Mouse (Mus musculus): ENCODE measurements around the gene 2010111I01Rik. TPM values are rescaled to one million over a fixed set of nuclear protein-coding genes. Genes with fewer than 3 reads are reported as not detected.

2010111I01Rik gene
- total and polyA plus RNA-seq, 2 experiments from 2014 or later = 107 to 149 TPM

DNA sequence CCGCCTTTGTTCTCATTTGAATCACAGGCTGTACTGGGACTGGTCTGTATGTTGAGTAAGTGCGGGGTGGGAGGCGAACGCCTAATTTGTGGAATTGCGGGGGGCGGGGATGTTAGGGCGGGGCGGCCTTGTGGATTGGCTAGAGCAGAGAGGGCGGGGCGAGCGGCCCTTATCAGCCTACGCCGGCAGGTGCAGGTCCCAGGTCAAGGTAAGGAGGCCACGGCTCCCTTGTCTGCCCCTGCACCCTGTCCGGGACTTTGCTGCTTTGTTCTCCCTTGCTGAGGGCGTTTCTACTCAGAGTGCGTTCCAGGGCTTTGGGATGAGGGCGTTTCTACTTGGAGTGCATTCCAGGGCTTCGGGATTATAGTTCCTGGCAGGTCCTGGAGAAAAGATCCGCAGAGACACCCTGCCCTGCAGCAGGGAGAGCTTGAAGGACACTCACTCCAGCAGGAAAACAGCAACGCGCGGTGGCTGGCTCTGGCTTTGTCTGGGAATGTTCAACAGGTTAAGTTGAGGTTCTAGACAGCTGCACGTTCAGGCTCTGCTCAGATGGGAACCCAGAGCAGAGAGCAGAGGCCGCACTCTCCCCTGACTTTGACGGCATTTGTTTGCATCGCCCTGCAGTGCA lies 308.0 kb downstream of the 2010111I01Rik start:
- peaks cover 11% of the 10 kb centered on the region; the same call in 1 of the 2 replicates for H3K36me3 ChIP-seq (replicated peaks; ENCODE audit: control insufficient read depth, insufficient read depth, low read length)
- peak overlapping the region; percentile 58 for H3K4me2 ChIP-seq (ENCODE audit: low read depth, low read length)
- peak overlapping the region; percentile 41 for H3K4me3 ChIP-seq (ENCODE audit: low read depth, low read length)
- H3K27me3 ChIP-seq (ENCODE audit: control insufficient read depth, insufficient read depth, low read length) = no peaks in the 10 kb centered on the region
- H3K27ac ChIP-seq (ENCODE audit: low read depth) = peak overlapping the region; percentile 81
- H3K9me3 ChIP-seq (replicated peaks; ENCODE audit: control insufficient read depth, low read length) = no peaks in the 10 kb centered on the region
- ATAC-seq (ENCODE audit: insufficient read depth, low read depth) (peak; percentile 76), DNase-seq (ENCODE audit: low spot score) (peak; percentile 74)
- peak overlapping the region; percentile 42; the same call in 1 of the 2 replicates for H3K9ac ChIP-seq (replicated peaks; ENCODE audit: low read depth, low read length)
- peaks cover 53% of the 10 kb centered on the region for H3K4me1 ChIP-seq (ENCODE audit: control insufficient read depth, insufficient read depth)
- TF ChIP-seq CTCF (IDR thresholded peaks at IDR 0.05; ENCODE audit: low read depth) = no peak
- TF ChIP-seq EP300 (IDR thresholded peaks at IDR 0.05; ENCODE audit: low read depth) = no peak
- 6% methylated on average over 27 of the region's 27 CpGs for WGBS

DNA sequence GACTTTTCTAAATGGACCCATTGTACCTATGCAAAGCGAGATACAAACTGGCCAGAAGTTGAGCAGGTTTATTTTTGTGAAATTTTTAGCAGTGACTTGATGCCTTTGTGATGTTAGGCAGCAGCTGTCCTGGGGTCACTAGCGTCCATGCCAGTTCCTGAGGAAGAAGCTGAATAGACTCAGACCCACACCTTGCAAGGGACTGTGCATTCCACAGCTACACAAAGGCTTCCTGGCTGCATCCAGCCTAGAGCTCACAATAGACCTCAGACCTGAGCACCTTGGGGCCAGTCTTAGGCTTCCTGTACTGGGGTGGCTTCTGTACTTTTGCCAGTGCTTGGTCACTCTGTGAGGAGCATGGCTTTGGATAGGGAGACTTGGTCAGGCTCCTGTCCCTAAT lies 309.2 kb downstream of the 2010111I01Rik start:
- H3K4me2 ChIP-seq (ENCODE audit: low read depth, low read length) = peak overlapping the region; percentile 24
- H3K27me3 ChIP-seq (ENCODE audit: control insufficient read depth, insufficient read depth, low read length) = no peaks in the 10 kb centered on the region
- H3K4me3 ChIP-seq (ENCODE audit: low read depth, low read length) = peak overlapping the region; percentile 1; the same call in 1 of the 2 replicates
- H3K9ac ChIP-seq (replicated peaks; ENCODE audit: low read depth, low read length) = no peak overlapping the region
- no peaks in the 10 kb centered on the region for H3K9me3 ChIP-seq (replicated peaks; ENCODE audit: control insufficient read depth, low read length)
- peaks cover 61% of the 10 kb centered on the region for H3K4me1 ChIP-seq (ENCODE audit: control insufficient read depth, insufficient read depth)
- DNase-seq (ENCODE audit: low spot score) = no peak
- TF ChIP-seq CTCF (IDR thresholded peaks at IDR 0.05; ENCODE audit: low read depth) (no peak), EP300 (IDR thresholded peaks at IDR 0.05; ENCODE audit: low read depth) (no peak)
- peaks cover 11% of the 10 kb centered on the region; the same call in 1 of the 2 replicates for H3K36me3 ChIP-seq (replicated peaks; ENCODE audit: control insufficient read depth, insufficient read depth, low read length)
- WGBS = 50% methylated on average over 2 of the region's 2 CpGs
- no peak for ATAC-seq (ENCODE audit: insufficient read depth, low read depth)
- peak overlapping the region; percentile 58 for H3K27ac ChIP-seq (ENCODE audit: low read depth)

DNA sequence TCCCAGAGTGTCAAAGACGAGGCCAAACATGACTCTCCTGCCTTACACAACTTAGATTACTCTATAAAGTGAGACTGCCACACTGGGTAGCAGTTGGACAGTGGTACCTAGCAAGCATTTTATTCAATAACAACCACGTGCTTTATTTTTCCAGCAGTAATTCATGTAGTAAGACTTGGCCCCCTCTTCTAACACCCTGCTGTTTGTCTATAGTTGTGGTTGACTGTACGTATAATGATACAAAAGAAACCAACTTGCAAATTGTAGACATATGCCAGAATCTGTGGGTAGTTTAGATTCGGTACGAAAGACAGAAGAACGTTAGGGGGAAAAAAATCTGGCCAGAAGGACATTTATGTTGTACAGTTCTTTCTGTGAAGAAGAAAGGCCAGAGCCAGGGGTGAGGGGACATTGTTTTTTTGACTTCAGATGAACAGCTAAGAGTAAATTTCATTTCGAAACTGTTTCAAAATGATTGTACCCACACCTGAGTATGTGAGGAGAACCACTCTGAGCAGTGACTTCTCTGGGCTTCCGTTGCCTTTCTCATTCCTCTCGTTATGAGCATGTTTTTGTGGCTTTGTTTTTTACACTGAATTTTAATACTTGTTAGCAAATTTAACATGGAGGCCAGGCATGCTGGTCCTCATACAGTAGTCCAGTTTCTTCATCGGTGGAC lies 309.9 kb downstream of the 2010111I01Rik start:
- Histone ChIP-seq H3K4me1 (ENCODE audit: control insufficient read depth, insufficient read depth) (peaks cover 64% of the 10 kb centered on the region), H3K9ac (replicated peaks; ENCODE audit: low read depth, low read length) (no peak overlapping the region), H3K36me3 (replicated peaks; ENCODE audit: control insufficient read depth, insufficient read depth, low read length) (peaks cover 10% of the 10 kb centered on the region; the same call in 1 of the 2 replicates), H3K4me2 (ENCODE audit: low read depth, low read length) (no peak overlapping the region), H3K27me3 (ENCODE audit: control insufficient read depth, insufficient read depth, low read length) (no peaks in the 10 kb centered on the region), H3K4me3 (ENCODE audit: low read depth, low read length) (no peak overlapping the region), H3K9me3 (replicated peaks; ENCODE audit: control insufficient read depth, low read length) (no peaks in the 10 kb centered on the region), H3K27ac (ENCODE audit: low read depth) (peak overlapping the region; percentile 58; the same call in 1 of the 2 replicates)
- ATAC-seq (ENCODE audit: insufficient read depth, low read depth) (no peak), DNase-seq (ENCODE audit: low spot score) (no peak)
- TF ChIP-seq EP300 (IDR thresholded peaks at IDR 0.05; ENCODE audit: low read depth) (no peak), CTCF (IDR thresholded peaks at IDR 0.05; ENCODE audit: low read depth) (no peak)
- 82% methylated on average over 10 of the region's 10 CpGs for WGBS

DNA sequence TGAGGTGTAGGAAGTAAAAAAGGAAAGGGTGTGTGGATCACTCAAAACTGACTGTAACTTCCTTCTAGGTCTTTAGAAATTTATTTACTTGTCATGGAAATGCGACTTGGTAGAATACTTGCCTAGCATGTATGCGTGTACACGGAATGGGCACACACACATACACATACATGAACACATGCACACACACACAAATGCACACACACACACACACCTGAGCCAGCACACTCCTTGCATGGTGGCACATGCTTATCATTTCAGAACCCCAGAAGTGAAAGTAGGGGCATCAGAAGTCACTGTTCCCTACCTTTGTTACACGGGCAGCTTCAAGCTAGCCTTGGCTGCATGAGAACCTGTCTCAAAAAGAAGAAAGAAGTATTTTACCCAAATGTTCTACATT lies 311.7 kb downstream of the 2010111I01Rik start:
- Histone ChIP-seq H3K36me3 (replicated peaks; ENCODE audit: control insufficient read depth, insufficient read depth, low read length) (no peaks in the 10 kb centered on the region; the same call in 1 of the 2 replicates), H3K4me3 (ENCODE audit: low read depth, low read length) (no peak overlapping the region), H3K9me3 (replicated peaks; ENCODE audit: control insufficient read depth, low read length) (no peaks in the 10 kb centered on the region), H3K27me3 (ENCODE audit: control insufficient read depth, insufficient read depth, low read length) (no peaks in the 10 kb centered on the region), H3K4me2 (ENCODE audit: low read depth, low read length) (no peak overlapping the region), H3K9ac (replicated peaks; ENCODE audit: low read depth, low read length) (no peak overlapping the region), H3K4me1 (ENCODE audit: control insufficient read depth, insufficient read depth) (peaks cover 65% of the 10 kb centered on the region), H3K27ac (ENCODE audit: low read depth) (no peak overlapping the region)
- no peak for DNase-seq (ENCODE audit: low spot score)
- TF ChIP-seq EP300 (IDR thresholded peaks at IDR 0.05; ENCODE audit: low read depth) (no peak), CTCF (IDR thresholded peaks at IDR 0.05; ENCODE audit: low read depth) (no peak)
- 77% methylated on average over 4 of the region's 4 CpGs for WGBS
- no peak for ATAC-seq (ENCODE audit: insufficient read depth, low read depth)

DNA sequence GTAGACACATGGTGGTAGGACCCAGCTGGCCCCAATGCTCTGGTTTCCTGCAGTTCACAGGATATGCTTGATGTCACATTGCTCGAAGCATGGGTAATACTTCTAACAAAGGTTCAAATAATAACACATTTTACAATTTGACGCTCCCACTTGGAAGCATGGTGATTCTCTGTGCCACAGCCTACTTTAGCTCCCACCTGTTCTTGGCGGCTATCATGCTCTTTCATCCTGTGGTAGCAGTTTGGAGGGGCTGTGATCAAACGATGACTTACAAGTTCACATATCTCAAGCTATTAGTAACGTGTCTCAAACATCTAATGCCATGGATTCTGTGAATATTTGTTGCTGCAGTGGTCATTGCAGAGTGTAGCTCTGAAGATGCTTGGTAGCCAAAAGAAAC lies 312.6 kb downstream of the 2010111I01Rik start:
- H3K9ac ChIP-seq (replicated peaks; ENCODE audit: low read depth, low read length) = no peak overlapping the region
- H3K4me1 ChIP-seq (ENCODE audit: control insufficient read depth, insufficient read depth) = peaks cover 63% of the 10 kb centered on the region
- H3K4me2 ChIP-seq (ENCODE audit: low read depth, low read length) = peak overlapping the region; percentile 55
- WGBS = 49% methylated on average over 5 of the region's 5 CpGs
- H3K4me3 ChIP-seq (ENCODE audit: low read depth, low read length) = no peak overlapping the region
- no peak for ATAC-seq (ENCODE audit: insufficient read depth, low read depth)
- peak overlapping the region; percentile 86 for H3K27ac ChIP-seq (ENCODE audit: low read depth)
- DNase-seq (ENCODE audit: low spot score) = no peak
- H3K27me3 ChIP-seq (ENCODE audit: control insufficient read depth, insufficient read depth, low read length) = no peaks in the 10 kb centered on the region
- peaks cover 3% of the 10 kb centered on the region for H3K36me3 ChIP-seq (replicated peaks; ENCODE audit: control insufficient read depth, insufficient read depth, low read length)
- H3K9me3 ChIP-seq (replicated peaks; ENCODE audit: control insufficient read depth, low read length) = no peaks in the 10 kb centered on the region
- TF ChIP-seq CTCF (IDR thresholded peaks at IDR 0.05; ENCODE audit: low read depth) (no peak), EP300 (IDR thresholded peaks at IDR 0.05; ENCODE audit: low read depth) (no peak)

Measured in heart, postnatal 0 days (tissue).